Mouse (Mus musculus): Measurements from ENCODE around the gene Mgat3.

DNA sequence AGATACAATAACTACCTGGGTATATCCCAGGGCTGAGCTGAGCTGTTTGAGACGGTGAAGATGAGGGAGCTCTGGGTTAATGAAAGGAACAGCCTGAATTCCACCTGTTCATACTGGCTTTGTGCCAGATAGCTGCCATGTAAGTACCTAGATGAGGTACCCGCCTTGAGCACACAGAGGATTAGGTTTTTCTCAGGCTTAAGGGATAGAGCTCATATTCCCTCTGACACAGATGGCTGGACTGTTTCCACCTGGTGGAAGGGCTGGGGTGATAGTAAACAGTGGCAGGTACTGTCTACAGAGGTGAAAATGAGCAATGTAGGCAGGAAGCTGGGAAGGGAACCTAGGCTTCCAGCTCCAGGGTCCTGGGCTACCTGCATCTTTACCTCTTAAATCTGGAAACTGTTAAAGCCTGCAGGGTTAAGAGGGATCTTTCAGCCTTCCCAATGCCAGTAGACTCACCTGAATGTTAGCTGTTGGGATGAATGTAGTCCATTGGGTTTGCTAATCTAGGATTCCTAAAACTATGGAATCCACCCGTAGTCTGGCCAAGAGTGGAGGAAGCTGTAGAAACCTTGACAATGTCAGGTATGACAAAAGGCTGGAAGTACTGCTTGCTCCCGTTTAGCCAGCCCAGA, 84.2 kb downstream of the Mgat3 start:
- TF ChIP-seq CTCF (IDR thresholded peaks at IDR 0.05; ENCODE audit: low read depth, low read length) (no peak), POLR2A (IDR thresholded peaks at IDR 0.05; ENCODE audit: borderline replicate concordance, low read depth, low read length) (no peak)
